Mouse (Mus musculus) heart, adult 18-20 months (tissue): ENCODE measurements around the gene 4930503B20Rik. TPM values are rescaled to one million over a fixed set of nuclear protein-coding genes. Genes with fewer than 3 reads are reported as not detected.

Experiments used
- DNase-seq, 2 experiments: peaks; one replicate each; pipeline ENCODE4 v3.0.0; 2021 to 2022; ENCODE audit warnings: mixed read lengths in 1 of 2
- long read RNA-seq, 2 experiments: library from polyadenylated mRNA; stranded (forward); transcript quantifications; one replicate each; pipeline ENCODE4 v2.0.0; 2021
- total RNA-seq, 2 experiments: library from RNA; stranded (reverse); gene quantifications; 2 replicates each; pipeline ENCODE4 v1.2.3; 2021

4930503B20Rik gene
- not detected for total RNA-seq
- long read RNA-seq, experiment 1, result 0 reads
- long read RNA-seq, experiment 2, result 0 reads

- no peak for DNase-seq
These were observed at the start of gene 4930503B20Rik for GRCm38 (mm10) chr3:146651217-146651616. TSS of gene 4930503B20Rik (minus strand) at chr3:146651317.

GRCm38 (mm10) chr3:146700051-146700450 is 48.9 kb upstream of the 4930503B20Rik start:
- peak in 1 of 2 experiments; percentile 27 for DNase-seq

- DNase-seq, result peak in 1 of 2 experiments; percentile 12
These were observed 47.9 kb upstream of the 4930503B20Rik start for GRCm38 (mm10) chr3:146698982-146699381.

- DNase-seq, result no peak
These were observed 41.4 kb upstream of the 4930503B20Rik start for GRCm38 (mm10) chr3:146692547-146692946.

- no peak for DNase-seq
These were observed 36.1 kb upstream of the 4930503B20Rik start for GRCm38 (mm10) chr3:146687121-146687725.

- no peak for DNase-seq
These were observed 35.3 kb upstream of the 4930503B20Rik start for GRCm38 (mm10) chr3:146686428-146686827.

GRCm38 (mm10) chr3:146684811-146685675 is 33.9 kb upstream of the 4930503B20Rik start, which contains the start of gene Samd13:
TSS of gene Samd13 (minus strand) at chr3:146685592.
- peak; percentile 71 to 79 for DNase-seq

- no peak for DNase-seq
These were observed 32.0 kb upstream of the 4930503B20Rik start for GRCm38 (mm10) chr3:146683095-146683494.

GRCm38 (mm10) chr3:146682140-146682651 is 31.1 kb upstream of the 4930503B20Rik start:
- peak; percentile 70 to 82 for DNase-seq

GRCm38 (mm10) chr3:146681696-146682095 is 30.6 kb upstream of the 4930503B20Rik start:
- DNase-seq, result peak in 1 of 2 experiments; percentile 29

GRCm38 (mm10) chr3:146680625-146681024 is 29.5 kb upstream of the 4930503B20Rik start:
- DNase-seq, result no peak

- no peak for DNase-seq
These were observed 28.5 kb upstream of the 4930503B20Rik start for GRCm38 (mm10) chr3:146679646-146680045.

- DNase-seq, result no peak
These were observed 25.1 kb upstream of the 4930503B20Rik start for GRCm38 (mm10) chr3:146676193-146676592.

GRCm38 (mm10) chr3:146675101-146675500 is 24.0 kb upstream of the 4930503B20Rik start:
- DNase-seq, result no peak

GRCm38 (mm10) chr3:146671121-146671520 is 20.0 kb upstream of the 4930503B20Rik start:
- peak; percentile 31 to 69 for DNase-seq

GRCm38 (mm10) chr3:146661907-146662306 is 10.8 kb upstream of the 4930503B20Rik start:
- no peak for DNase-seq

- DNase-seq, result no peak
These were observed 9.9 kb upstream of the 4930503B20Rik start for GRCm38 (mm10) chr3:146661001-146661400.

GRCm38 (mm10) chr3:146659321-146659720 is 8.2 kb upstream of the 4930503B20Rik start:
- peak; percentile 28 to 32 for DNase-seq

GRCm38 (mm10) chr3:146658061-146658639 is 7.0 kb upstream of the 4930503B20Rik start:
- DNase-seq, result no peak

GRCm38 (mm10) chr3:146657433-146657832 is 6.3 kb upstream of the 4930503B20Rik start:
- peak; percentile 22 to 38 for DNase-seq

- no peak for DNase-seq
These were observed 4.0 kb upstream of the 4930503B20Rik start for GRCm38 (mm10) chr3:146655111-146655577.

GRCm38 (mm10) chr3:146653692-146654091 is 2.6 kb upstream of the 4930503B20Rik start:
- no peak for DNase-seq
